ENCODE assay signal across 7 mouse cellular contexts in genomic region chr4:118566161-118566676, GRCm38 (mm10). TPM values are rescaled to one million over a fixed set of nuclear protein-coding genes. Genes with fewer than 3 reads are reported as not detected.
DNase-seq lines count a peak whose midpoint lies in the region; ATAC-seq lines count a peak whose summit lies in the region.

No protein-coding gene starts in this region.

- DNase-seq in hindbrain, embryonic 14.5 days (ENCODE audit: low spot score), result peak; percentile 55
- DNase-seq in CD8-positive naive resting alpha-beta T cell, adult 2 months (ENCODE audit: low read depth in 2 of 2, low spot score in 2 of 2), result peak; percentile 21 to 28
- peak; percentile 78 for DNase-seq in R1 (ENCODE audit: low read depth, low spot score)
- DNase-seq in forelimb bud, embryonic 11.5 days (ENCODE audit: low read depth, low spot score), result peak; percentile 76
- peak; percentile 42 to 45 for DNase-seq in layer of hippocampus, postnatal 36 days
- peak; percentile 21 to 45 for DNase-seq in natural killer cell, adult 2 months (ENCODE audit: low spot score in 2 of 2)

- 39% methylated on average over 7 of the region's 7 CpGs for WGBS in hindbrain, embryonic 14.5 days
- WGBS in hindbrain, embryonic 16.5 days, result 38% methylated on average over 7 of the region's 7 CpGs

- H3K27me3 ChIP-seq in hindbrain, embryonic 14.5 days (ENCODE audit: control insufficient read depth, insufficient read depth, low read length), result no peaks in the 10 kb centered on the region
- H3K27me3 ChIP-seq in hindbrain, embryonic 16.5 days (replicated peaks; ENCODE audit: control insufficient read depth, insufficient read depth, low read length), result no peaks in the 10 kb centered on the region

- no peaks in the 10 kb centered on the region for H3K36me3 ChIP-seq in hindbrain, embryonic 14.5 days (replicated peaks; ENCODE audit: control insufficient read depth, insufficient read depth)
- no peaks in the 10 kb centered on the region for H3K36me3 ChIP-seq in hindbrain, embryonic 16.5 days (ENCODE audit: control insufficient read depth, insufficient read depth, low read length)

- no peak overlapping the region for H3K9ac ChIP-seq in hindbrain, embryonic 14.5 days
- H3K9ac ChIP-seq in hindbrain, embryonic 16.5 days (ENCODE audit: low read depth, low read length), result no peak overlapping the region

- no peaks in the 10 kb centered on the region for H3K9me3 ChIP-seq in hindbrain, embryonic 14.5 days (ENCODE audit: control insufficient read depth, low read length)
- 0 out of 2 replicates have a peak, but pooled peaks cover 3% of the 10 kb centered on the region for H3K9me3 ChIP-seq in hindbrain, embryonic 16.5 days (ENCODE audit: control insufficient read depth, low read length)

- ATAC-seq in hindbrain, embryonic 14.5 days (ENCODE audit: low FRiP score), result no peak
- no peak for ATAC-seq in hindbrain, embryonic 16.5 days

- no peaks in the 10 kb centered on the region for H3K4me1 ChIP-seq in hindbrain, embryonic 14.5 days (replicated peaks; ENCODE audit: control insufficient read depth, insufficient read depth, low read length)
- H3K4me1 ChIP-seq in hindbrain, embryonic 16.5 days (ENCODE audit: control insufficient read depth, insufficient read depth, low read depth, low read length), result no peaks in the 10 kb centered on the region

- no peak overlapping the region for H3K4me3 ChIP-seq in hindbrain, embryonic 14.5 days (replicated peaks; ENCODE audit: low read length)
- no peak overlapping the region for H3K4me3 ChIP-seq in hindbrain, embryonic 16.5 days (ENCODE audit: low read length)

- H3K27ac ChIP-seq in hindbrain, embryonic 14.5 days, result no peak overlapping the region
- no peak overlapping the region for H3K27ac ChIP-seq in hindbrain, embryonic 16.5 days (ENCODE audit: low read depth, low read length)

- H3K4me2 ChIP-seq in hindbrain, embryonic 14.5 days (replicated peaks), result no peak overlapping the region
- no peak overlapping the region for H3K4me2 ChIP-seq in hindbrain, embryonic 16.5 days (ENCODE audit: low read length)

RNA-seq across cellular contexts. Expression of gene Tmem125, which starts 22.4 kb away (rescaled TPM):
- not detected in 2 replicates for polyA plus RNA-seq in hindbrain, embryonic 14.5 days (2014; fragmentation: Nextera tagmentation; extraction: Ambion mirVana)
- polyA plus RNA-seq in hindbrain, embryonic 16.5 days (2015; fragmentation: Nextera tagmentation; extraction: Ambion mirVana), result 0.16 and 0.30 TPM in 2 replicates
- 1 to 10 TPM; 5.6 to 8.1 TPM for total RNA-seq in layer of hippocampus, postnatal 36 days (2021)

RNA-seq across cellular contexts. Expression of gene 2610528J11Rik, which starts 39.4 kb away (rescaled TPM):
- not detected in 2 replicates for polyA plus RNA-seq in hindbrain, embryonic 14.5 days (2014; fragmentation: Nextera tagmentation; extraction: Ambion mirVana)
- polyA plus RNA-seq in hindbrain, embryonic 16.5 days (2015; fragmentation: Nextera tagmentation; extraction: Ambion mirVana), result not detected in 2 replicates
- total RNA-seq in layer of hippocampus, postnatal 36 days (2021), result not detected

RNA-seq across cellular contexts. Expression of gene Cfap57, which starts 54.4 kb away (rescaled TPM):
- polyA plus RNA-seq in hindbrain, embryonic 14.5 days (2014; fragmentation: Nextera tagmentation; extraction: Ambion mirVana), result 1.7 and 3.1 TPM in 2 replicates
- polyA plus RNA-seq in hindbrain, embryonic 16.5 days (2015; fragmentation: Nextera tagmentation; extraction: Ambion mirVana), result 2.1 and 2.5 TPM in 2 replicates
- total RNA-seq in layer of hippocampus, postnatal 36 days (2021), result under 1 TPM; 0.78 to 0.90 TPM

RNA-seq across cellular contexts. Expression of gene Ebna1bp2, which starts 54.4 kb away (rescaled TPM):
- 102 TPM in 2 replicates for polyA plus RNA-seq in hindbrain, embryonic 14.5 days (2014; fragmentation: Nextera tagmentation; extraction: Ambion mirVana)
- polyA plus RNA-seq in hindbrain, embryonic 16.5 days (2015; fragmentation: Nextera tagmentation; extraction: Ambion mirVana), result 83.0 and 91.8 TPM in 2 replicates
- total RNA-seq in layer of hippocampus, postnatal 36 days (2021), result 10 to 100 TPM; 61.8 to 64.2 TPM

Comparison
In these comparisons a context has a peak if more than half of its experiments do, and no peak if none do; other contexts are left out.
1. DNase-seq: peak in every context shown above with its lines; median percentile 78 in R1; 76 in forelimb bud, embryonic 11.5 days; 55 in hindbrain, embryonic 14.5 days; 44 in layer of hippocampus, postnatal 36 days; 33 in natural killer cell, adult 2 months; 24 in CD8-positive naive resting alpha-beta T cell, adult 2 months.